Mouse (Mus musculus): Measurements from ENCODE around the gene Ttc9c.
A peak's percentile ranks its signal among the peaks of the same experiment; 100 is the strongest.

GRCm38 (mm10) chr19:8819596-8820423 is 677 bp upstream of the Ttc9c start, which contains the start of gene Hnrnpul2:
- TF ChIP-seq CTCF (IDR thresholded peaks at IDR 0.05; ENCODE audit: extremely low read depth, insufficient read depth, insufficient read length, insufficient replicate concordance) (no peak), POLR2A (IDR thresholded peaks at IDR 0.05; ENCODE audit: low read depth, low read length) (peak; percentile 94)

All from spleen, adult 2 months (tissue).